Mouse (Mus musculus) gastrocnemius, adult 18-20 months (tissue): ENCODE data around the gene Rhox1. TPM values are rescaled to one million over a fixed set of nuclear protein-coding genes. Genes with fewer than 3 reads are reported as not detected.
A peak's percentile ranks its signal among the peaks of the same experiment; 100 is the strongest.
"Not testable (repeated sequence)": the region's sequence is repeated elsewhere in the genome, so short reads cannot be mapped to it uniquely, and the experiment has no call there.

Experiments used
- DNase-seq: peaks from one replicate; pipeline ENCODE4 v3.0.0; 2021; ENCODE audit warnings: low spot score
- long read RNA-seq, 2 experiments: library from polyadenylated mRNA; stranded (forward); transcript quantifications; one replicate each; pipeline ENCODE4 v2.0.0; 2021
- total RNA-seq, 2 experiments: library from RNA; stranded (reverse); gene quantifications; 2 replicates each; pipeline ENCODE4 v1.2.3; 2021

Gene Rhox1
- not detected for total RNA-seq
- long read RNA-seq, experiment 1: 0 reads
- long read RNA-seq, experiment 2: 0 reads

GRCm38 (mm10) chrX:37222158-37222557 is at the start of gene Rhox1:
Rhox1 (minus strand) TSS chrX:37222258.
- DNase-seq: not testable (repeated sequence)

- not testable (repeated sequence) for DNase-seq
Measured at GRCm38 (mm10) chrX:37265038-37265437, 43.0 kb upstream of the Rhox1 start, which contains the start of gene Rhox4a. Rhox4a (plus strand) TSS chrX:37265338.

- not testable (repeated sequence) for DNase-seq
Measured at GRCm38 (mm10) chrX:37249619-37250018, 27.6 kb upstream of the Rhox1 start, which contains the start of gene Rhox3a. Rhox3a (plus strand) TSS chrX:37249919.

- not testable (repeated sequence) for DNase-seq
Measured at GRCm38 (mm10) chrX:37244676-37245075, 22.6 kb upstream of the Rhox1 start, which contains the start of gene Rhox2a. Rhox2a (plus strand) TSS chrX:37244976.

- DNase-seq: no peak
Measured at GRCm38 (mm10) chrX:37210941-37211340, 11.1 kb downstream of the Rhox1 start, which contains the start of gene Gm9. Gm9 (minus strand) TSS chrX:37211041.

GRCm38 (mm10) chrX:37198676-37199075 is 23.4 kb downstream of the Rhox1 start:
- DNase-seq: no peak

GRCm38 (mm10) chrX:37191744-37192379 is 30.2 kb downstream of the Rhox1 start:
- peak; percentile 0 for DNase-seq

GRCm38 (mm10) chrX:37191105-37191743 is 30.8 kb downstream of the Rhox1 start, which contains the start of the genes Ndufa1 and Rnf113a1:
Ndufa1 (minus strand) TSS chrX:37191163.
Rnf113a1 (plus strand) TSS chrX:37191245.
- DNase-seq: peak; percentile 69

GRCm38 (mm10) chrX:37190755-37191104 is 31.3 kb downstream of the Rhox1 start:
- no peak for DNase-seq

GRCm38 (mm10) chrX:37184401-37184800 is 37.7 kb downstream of the Rhox1 start:
- not testable (repeated sequence) for DNase-seq

GRCm38 (mm10) chrX:37168742-37169141 is 53.3 kb downstream of the Rhox1 start, which contains the start of gene Akap14:
Akap14 (minus strand) TSS chrX:37168842.
- no peak for DNase-seq

GRCm38 (mm10) chrX:37167085-37167484 is 55.0 kb downstream of the Rhox1 start:
- peak; percentile 27 for DNase-seq

Other genes with a start within 250 kb of the Rhox1 start
- gene Sept6, start 230.5 kb downstream of the Rhox1 start, total RNA-seq: 1 to 10 TPM; 1.2 to 1.4 TPM
- not detected for gene Sowahd, start 173.4 kb downstream of the Rhox1 start, total RNA-seq
- gene Rpl39, start 136.9 kb downstream of the Rhox1 start, total RNA-seq: 100 to 1,000 TPM; 244 to 264 TPM
- 10 to 100 TPM in 1 of 2 experiments, 1 to 10 TPM in 1; 9.7 to 10.5 TPM for gene Upf3b, start 111.9 kb downstream of the Rhox1 start, total RNA-seq
- 1 to 10 TPM; 8.6 TPM for gene Nkap, start 95.5 kb downstream of the Rhox1 start, total RNA-seq
- gene Akap14, start 53.4 kb downstream of the Rhox1 start, total RNA-seq: not detected
- 100 to 1,000 TPM; 378 to 379 TPM for gene Ndufa1, start 31.1 kb downstream of the Rhox1 start, total RNA-seq
- 1 to 10 TPM; 2.2 to 2.4 TPM for gene Rnf113a1, start 31.0 kb downstream of the Rhox1 start, total RNA-seq
- not detected for gene Gm9, start 11.2 kb downstream of the Rhox1 start, total RNA-seq
- not detected for gene Rhox2a, start 22.7 kb upstream of the Rhox1 start, total RNA-seq
- gene Rhox3a, start 27.7 kb upstream of the Rhox1 start, total RNA-seq: not detected
- gene Rhox4a, start 43.1 kb upstream of the Rhox1 start, total RNA-seq: not detected
- not detected for gene Rhox3a2, start 157.8 kb upstream of the Rhox1 start, total RNA-seq
- gene Rhox4a2, start 168.6 kb upstream of the Rhox1 start, total RNA-seq: not detected
- gene Rhox2b, start 189.8 kb upstream of the Rhox1 start, total RNA-seq: not detected
- not detected for gene Rhox4b, start 210.2 kb upstream of the Rhox1 start, total RNA-seq
- not detected for gene Rhox2c, start 231.4 kb upstream of the Rhox1 start, total RNA-seq
- gene Rhox3c, start 236.3 kb upstream of the Rhox1 start, total RNA-seq: not detected